Mouse (Mus musculus) stomach, postnatal 0 days (tissue): ENCODE measurements at regions not wholly inside any gene's neighbourhood (a gene's known extent, or its start where the extent isn't known, plus 50 kb on each side); places are given as distances from the start of the nearest gene placed in this dataset.
A peak's percentile ranks its signal among the peaks of the same experiment; 100 is the strongest.

Experiments
- ATAC-seq: fragments of 200-750 bp; cut with Nextera tagmentation; 2 replicates; pipeline ENCODE4 v1.8.0; 2017; ENCODE audit not compliant: low FRiP score, low TSS enrichment
- DNase-seq: peaks from one replicate; pipeline ENCODE4 v3.0.0-alpha.2; 2016; ENCODE audit warnings: low spot score
- H3K27ac ChIP-seq: fragments of 300-500 bp; sonication (generic); replicated peaks from 2 replicates; pipeline ENCODE4 v1.5.1; 2014; ENCODE audit warnings: mild to moderate bottlenecking, control low read depth
- H3K27me3 ChIP-seq: fragments of 300-500 bp; sonication (generic); 2 replicates; pipeline ENCODE4 v1.6.1; 2014; ENCODE audit warnings: low read length; ENCODE audit not compliant: control insufficient read depth, insufficient read depth
- H3K36me3 ChIP-seq: fragments of 300-500 bp; sonication (generic); 2 replicates; pipeline ENCODE4 v1.6.1; 2014; ENCODE audit warnings: low read length, mixed read lengths; ENCODE audit not compliant: control insufficient read depth, insufficient read depth
- H3K4me1 ChIP-seq: fragments of 300-500 bp; sonication (generic); replicated peaks from 2 replicates; pipeline ENCODE4 v1.6.1; 2014; ENCODE audit warnings: antibody characterized with exemption; ENCODE audit not compliant: control insufficient read depth, insufficient read depth
- H3K4me2 ChIP-seq: fragments of 300-500 bp; sonication (generic); replicated peaks from 2 replicates; pipeline ENCODE4 v1.6.1; 2014; ENCODE audit warnings: low read depth, mild to moderate bottlenecking, control low read depth, moderate library complexity
- H3K4me3 ChIP-seq: fragments of 300-500 bp; sonication (generic); 2 replicates; pipeline ENCODE4 v1.5.1; 2014; ENCODE audit warnings: low read depth, low read length, control low read depth
- H3K9ac ChIP-seq: fragments of 300-500 bp; sonication (generic); 2 replicates; pipeline ENCODE4 v1.6.1; 2014; ENCODE audit warnings: mild to moderate bottlenecking, low read length, control low read depth, mixed read lengths
- H3K9me3 ChIP-seq: fragments of 300-500 bp; sonication (generic); 2 replicates; pipeline ENCODE4 v1.6.1; 2016; ENCODE audit warnings: low read length; ENCODE audit not compliant: control insufficient read depth
- CTCF ChIP-seq: IDR thresholded peaks from 2 replicates; pipeline ENCODE4 v1.5.1; 2016; ENCODE audit warnings: antibody characterized with exemption, low read depth, mild to moderate bottlenecking, moderate library complexity
- EP300 ChIP-seq: optimal IDR thresholded peaks from 2 replicates; pipeline ENCODE3; 2016; ENCODE audit warnings: antibody characterized with exemption
- WGBS: fragments of 180-500 bp; shearing (Covaris S2); extraction: QIAGEN DNeasy Blood & Tissue Kit; methylation state at CpG from one replicate; pipeline ENCODE4 v1.1.7; 2014; 5-methylcytosine and 5-hydroxymethylcytosine counted together

DNA sequence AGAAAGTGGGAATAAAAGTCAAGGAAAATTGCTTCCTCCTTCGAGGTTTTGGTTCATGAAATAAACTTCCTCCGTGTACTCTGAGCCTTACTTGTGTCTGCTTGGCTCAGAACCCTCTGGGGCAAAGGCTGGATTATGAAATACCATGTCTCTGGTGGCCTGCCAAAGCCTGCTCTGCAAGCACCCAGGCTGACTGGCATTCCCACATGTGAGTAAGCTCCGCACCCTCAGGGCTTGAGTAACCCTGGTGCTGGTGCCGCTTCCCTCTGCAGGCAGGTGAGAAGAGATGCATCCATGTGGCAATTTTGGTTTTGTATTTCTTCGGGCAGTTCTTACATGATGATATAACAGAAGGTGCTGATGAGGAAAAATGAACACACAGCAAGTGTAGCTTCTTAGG, 66.0 kb downstream of the Nr2f2 start:
- peak; percentile 98 for ATAC-seq
- H3K9me3 ChIP-seq, result no peaks in the 10 kb centered on the region
- WGBS, result 43% methylated on average over 5 of the region's 5 CpGs
- H3K4me3 ChIP-seq, result no peak overlapping the region
- peak; percentile 92 for DNase-seq
- H3K4me1 ChIP-seq, result no peaks in the 10 kb centered on the region
- H3K36me3 ChIP-seq, result no peaks in the 10 kb centered on the region
- H3K27ac ChIP-seq, result no peak overlapping the region
- H3K4me2 ChIP-seq, result no peak overlapping the region
- no peak overlapping the region for H3K9ac ChIP-seq
- peak; percentile 62 for TF ChIP-seq CTCF
- no peak for TF ChIP-seq EP300
- no peaks in the 10 kb centered on the region for H3K27me3 ChIP-seq

DNA sequence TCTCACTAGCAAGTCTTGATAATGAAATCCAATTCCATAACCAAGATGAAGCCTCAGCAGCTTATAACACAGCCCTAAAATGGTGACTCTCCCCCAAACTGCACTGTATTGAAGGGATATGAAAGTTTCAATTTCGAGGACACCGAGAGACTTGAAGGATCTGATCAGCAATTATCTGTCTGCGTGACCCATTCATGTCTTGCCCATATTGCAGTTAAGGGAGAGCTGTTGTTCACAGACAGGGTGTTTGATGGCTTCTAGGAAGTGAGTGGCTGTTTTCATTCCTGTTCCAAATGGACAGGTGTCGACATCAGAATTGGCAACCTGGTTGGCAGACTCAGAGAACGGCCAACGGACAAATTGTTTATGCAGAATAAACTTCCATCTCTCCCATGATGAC, 75.1 kb downstream of the Nr2f2 start:
- Histone ChIP-seq H3K36me3 (no peaks in the 10 kb centered on the region), H3K4me3 (no peak overlapping the region), H3K9me3 (no peaks in the 10 kb centered on the region), H3K9ac (no peak overlapping the region), H3K27ac (no peak overlapping the region), H3K27me3 (peaks cover 4% of the 10 kb centered on the region; the same call in 1 of the 2 replicates), H3K4me2 (no peak overlapping the region), H3K4me1 (no peaks in the 10 kb centered on the region)
- no peak for TF ChIP-seq EP300
- no peak for TF ChIP-seq CTCF
- WGBS, result 89% methylated on average over 6 of the region's 6 CpGs
- no peak for DNase-seq
- ATAC-seq, result no peak

GRCm38 (mm10) chr7:70290733-70291320, 75.7 kb downstream of the Nr2f2 start:
- Histone ChIP-seq H3K36me3 (no peaks in the 10 kb centered on the region), H3K4me2 (no peak overlapping the region), H3K4me1 (no peaks in the 10 kb centered on the region), H3K27me3 (peaks cover 4% of the 10 kb centered on the region; the same call in 1 of the 2 replicates), H3K4me3 (no peak overlapping the region), H3K9ac (no peak overlapping the region), H3K9me3 (no peaks in the 10 kb centered on the region), H3K27ac (no peak overlapping the region)
- TF ChIP-seq CTCF (no peak), EP300 (no peak)
- 83% methylated on average over 8 of the region's 8 CpGs for WGBS
- DNase-seq, result no peak
- no peak for ATAC-seq

DNA sequence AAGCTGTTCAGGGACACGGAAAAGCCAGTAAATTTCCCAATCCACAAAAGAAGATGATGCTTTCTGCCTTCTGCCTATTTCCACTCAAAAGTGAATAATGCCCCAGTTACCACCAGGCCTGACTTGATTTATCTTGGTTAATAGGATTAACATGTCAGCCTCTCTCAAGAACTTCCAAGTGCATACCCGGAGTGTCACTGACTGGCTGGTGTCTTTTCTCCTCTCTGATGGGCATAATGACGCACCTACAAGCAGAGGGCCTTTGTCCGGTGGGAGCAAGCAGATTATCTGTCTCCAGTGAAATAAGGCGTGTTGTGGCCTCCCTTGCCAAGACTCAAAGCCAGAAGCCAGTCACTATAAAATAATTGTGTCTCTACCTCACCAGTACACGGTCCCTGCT, 76.3 kb downstream of the Nr2f2 start:
- peaks cover 4% of the 10 kb centered on the region; the same call in 1 of the 2 replicates for H3K27me3 ChIP-seq
- DNase-seq (no peak), ATAC-seq (no peak)
- no peaks in the 10 kb centered on the region for H3K36me3 ChIP-seq
- no peaks in the 10 kb centered on the region for H3K4me1 ChIP-seq
- no peak overlapping the region for H3K4me3 ChIP-seq
- H3K4me2 ChIP-seq, result no peak overlapping the region
- no peaks in the 10 kb centered on the region for H3K9me3 ChIP-seq
- H3K9ac ChIP-seq, result no peak overlapping the region
- no peak overlapping the region for H3K27ac ChIP-seq
- WGBS, result 75% methylated on average over 6 of the region's 6 CpGs
- TF ChIP-seq CTCF (no peak), EP300 (no peak)

DNA sequence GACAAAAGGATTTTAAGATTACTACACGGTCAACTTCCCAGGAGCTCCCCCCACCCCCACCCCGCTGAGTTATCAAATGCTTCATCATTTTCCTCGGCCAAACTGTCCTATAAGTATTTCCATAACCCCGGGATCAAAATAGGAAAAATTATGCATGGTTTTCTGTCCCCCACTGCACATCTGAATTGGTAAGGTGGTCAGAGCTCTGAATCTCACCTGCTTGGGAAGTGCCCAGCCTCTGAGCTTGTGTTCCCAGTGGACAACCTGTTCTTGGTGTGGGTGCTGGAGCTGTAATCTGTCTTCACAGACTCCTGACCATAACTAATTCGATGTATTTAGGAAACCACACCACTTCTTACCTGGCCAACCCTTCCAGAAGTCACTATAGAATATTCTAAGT, 77.9 kb downstream of the Nr2f2 start:
- no peaks in the 10 kb centered on the region for H3K36me3 ChIP-seq
- H3K4me1 ChIP-seq, result no peaks in the 10 kb centered on the region
- peaks cover 6% of the 10 kb centered on the region; the same call in 1 of the 2 replicates for H3K27me3 ChIP-seq
- no peak overlapping the region for H3K4me2 ChIP-seq
- H3K9ac ChIP-seq, result no peak overlapping the region
- 25% methylated on average over 5 of the region's 5 CpGs for WGBS
- H3K4me3 ChIP-seq, result no peak overlapping the region
- DNase-seq (no peak), ATAC-seq (no peak)
- H3K9me3 ChIP-seq, result no peaks in the 10 kb centered on the region
- no peak for TF ChIP-seq CTCF
- TF ChIP-seq EP300, result no peak
- no peak overlapping the region for H3K27ac ChIP-seq

DNA sequence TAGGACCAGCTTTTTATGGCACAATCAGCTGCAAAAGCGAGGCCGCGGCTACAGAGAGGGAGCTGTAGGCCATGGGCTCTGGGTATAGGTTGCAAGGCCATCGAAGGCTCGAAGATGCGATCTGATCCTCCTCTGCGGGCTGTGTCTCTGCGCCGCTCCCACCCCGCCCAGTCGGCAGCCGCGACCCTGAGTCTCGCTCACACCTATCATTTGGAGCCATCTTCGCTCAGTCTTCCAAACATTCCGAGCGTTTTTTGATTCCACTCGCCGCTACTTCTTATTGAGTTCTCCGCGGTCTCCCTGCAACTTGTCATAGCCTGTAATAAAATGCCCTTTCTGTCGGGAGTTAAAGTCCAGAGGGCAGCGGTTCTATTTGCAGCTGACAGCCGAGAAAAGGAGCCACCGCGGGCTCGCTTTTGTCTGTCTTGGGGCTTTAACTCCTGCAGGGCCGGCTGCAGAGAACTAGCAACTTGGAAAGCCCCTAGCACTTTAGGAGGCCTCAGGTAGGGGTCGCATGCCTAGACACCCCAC, 78.6 kb downstream of the Nr2f2 start:
- no peak for ATAC-seq
- peak; percentile 21 for DNase-seq
- 6% methylated on average over 29 of the region's 29 CpGs for WGBS
- TF ChIP-seq CTCF (no peak), EP300 (no peak)
- Histone ChIP-seq H3K4me2 (peak overlapping the region; percentile 39), H3K9ac (no peak overlapping the region), H3K4me3 (peak overlapping the region; percentile 21), H3K27me3 (peaks cover 6% of the 10 kb centered on the region; the same call in 1 of the 2 replicates), H3K36me3 (no peaks in the 10 kb centered on the region), H3K9me3 (no peaks in the 10 kb centered on the region), H3K27ac (no peak overlapping the region), H3K4me1 (no peaks in the 10 kb centered on the region)
